Mouse (Mus musculus) left cerebral cortex, adult 8-10 months (tissue): ENCODE measurements around the gene Il10rb. TPM values are rescaled to one million over a fixed set of nuclear protein-coding genes. Genes with fewer than 3 reads are reported as not detected.
A peak's percentile ranks its signal among the peaks of the same experiment; 100 is the strongest.

ENCODE experiments used
- DNase-seq, 2 experiments: peaks; one replicate each; pipeline ENCODE4 v3.0.0; 2022; ENCODE audit warnings: low spot score in 2 of 2
- total RNA-seq, 4 experiments: library from RNA; stranded (reverse); gene quantifications; 2 replicates each; pipeline ENCODE4 v1.2.4; 2022

Il10rb gene
- 10 to 100 TPM; 10.9 to 14.4 (median 11.8) TPM for total RNA-seq

DNA sequence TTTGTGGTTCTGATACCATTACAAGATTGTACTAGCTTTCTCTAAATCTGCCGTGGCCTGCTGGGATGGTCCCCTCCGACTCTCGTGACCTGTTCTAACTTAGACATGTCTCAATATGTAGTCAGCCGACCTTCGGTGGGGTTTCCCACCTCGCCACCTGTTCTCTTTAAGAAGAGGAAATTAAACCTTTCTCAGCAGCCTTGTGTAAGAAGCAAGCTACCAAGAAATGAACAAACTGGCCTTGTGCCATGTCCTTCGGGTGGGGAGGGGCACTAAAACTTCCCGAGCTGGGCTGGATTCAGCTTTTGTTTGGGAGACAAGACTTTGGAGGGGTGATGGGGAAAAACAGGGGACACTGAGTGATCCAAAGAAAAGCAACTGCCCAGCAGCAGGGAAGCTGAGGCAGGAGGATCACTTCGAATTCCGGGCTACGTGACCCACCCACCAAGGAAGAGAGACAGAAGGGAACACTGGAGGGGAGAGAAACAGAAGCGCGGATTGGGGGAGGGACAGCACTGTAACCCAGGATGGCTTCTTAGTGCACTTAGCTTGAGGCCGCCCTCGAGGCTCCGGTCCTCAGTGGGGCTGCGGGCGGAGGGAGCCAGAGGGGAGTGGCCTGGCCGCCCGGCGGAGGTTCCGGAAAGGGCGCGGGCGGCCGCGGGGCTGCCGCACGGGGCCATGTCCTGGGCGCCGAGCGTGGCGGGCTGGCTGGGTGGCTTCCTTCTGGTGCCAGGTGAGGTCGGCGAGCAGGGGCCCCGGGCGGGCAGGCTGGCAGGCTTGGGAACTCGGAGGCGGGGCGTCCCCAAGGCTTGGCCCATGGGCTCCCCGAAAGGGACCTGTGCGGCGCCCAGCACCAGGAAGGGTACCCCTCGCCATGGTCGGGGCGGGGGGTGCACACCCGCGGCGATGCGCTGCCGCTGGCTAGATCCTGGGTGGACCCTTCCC is at the start of gene Il10rb:
TSS of gene Il10rb (plus strand) at position 525 of the 945 bp plus-strand sequence.
- DNase-seq: peak in 1 of 2 experiments; percentile 23

GRCm38 (mm10) chr16:91356760-91357525 is 49.0 kb upstream of the Il10rb start:
- DNase-seq: no peak

GRCm38 (mm10) chr16:91357526-91357900 is 48.5 kb upstream of the Il10rb start:
- DNase-seq: no peak

GRCm38 (mm10) chr16:91358555-91358954 is 47.4 kb upstream of the Il10rb start:
- DNase-seq: no peak

- no peak for DNase-seq
Observed at GRCm38 (mm10) chr16:91359531-91359930, 46.4 kb upstream of the Il10rb start.

- no peak for DNase-seq
Observed at GRCm38 (mm10) chr16:91360162-91360561, 45.8 kb upstream of the Il10rb start.

DNA sequence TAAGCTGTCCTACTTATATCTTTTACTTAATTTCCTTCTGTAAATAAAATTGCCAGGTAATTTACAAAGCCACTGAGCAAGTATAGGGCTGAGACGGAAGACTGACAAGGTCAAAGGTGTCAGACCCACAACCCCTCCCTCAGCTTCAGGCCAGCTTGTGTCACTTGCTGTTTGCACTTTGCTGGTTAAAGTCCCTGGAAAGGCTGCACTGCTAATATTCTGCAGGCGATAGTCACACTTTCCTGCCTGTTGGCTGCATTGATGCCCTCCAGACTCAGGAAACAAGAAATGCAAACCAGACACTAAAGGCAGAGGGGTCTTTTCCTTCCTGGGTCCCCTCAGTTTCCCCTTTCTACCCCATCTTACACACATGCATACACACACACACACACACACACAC is 44.0 kb upstream of the Il10rb start:
- no peak for DNase-seq

GRCm38 (mm10) chr16:91362616-91363272 is 43.2 kb upstream of the Il10rb start:
- no peak for DNase-seq

DNA sequence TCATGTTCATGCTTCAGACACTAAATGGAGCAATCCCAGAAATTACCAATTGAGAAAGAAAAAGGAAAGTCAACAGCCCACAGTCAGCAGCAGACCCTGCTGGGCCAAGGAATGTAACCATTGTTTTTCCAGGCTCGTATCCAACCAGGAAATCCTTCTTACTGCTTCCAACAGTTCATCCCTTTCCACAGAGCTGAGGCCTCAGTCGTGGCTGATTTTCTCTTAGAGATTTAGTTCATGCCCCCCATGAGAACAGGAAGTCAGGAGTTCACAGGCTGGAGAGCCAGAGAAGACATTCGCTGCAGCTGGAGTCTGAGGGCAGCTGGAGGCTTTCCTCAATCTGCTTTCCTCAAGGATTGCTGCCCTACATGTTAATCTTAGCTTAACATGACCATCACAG is 42.5 kb upstream of the Il10rb start:
- DNase-seq: no peak

DNA sequence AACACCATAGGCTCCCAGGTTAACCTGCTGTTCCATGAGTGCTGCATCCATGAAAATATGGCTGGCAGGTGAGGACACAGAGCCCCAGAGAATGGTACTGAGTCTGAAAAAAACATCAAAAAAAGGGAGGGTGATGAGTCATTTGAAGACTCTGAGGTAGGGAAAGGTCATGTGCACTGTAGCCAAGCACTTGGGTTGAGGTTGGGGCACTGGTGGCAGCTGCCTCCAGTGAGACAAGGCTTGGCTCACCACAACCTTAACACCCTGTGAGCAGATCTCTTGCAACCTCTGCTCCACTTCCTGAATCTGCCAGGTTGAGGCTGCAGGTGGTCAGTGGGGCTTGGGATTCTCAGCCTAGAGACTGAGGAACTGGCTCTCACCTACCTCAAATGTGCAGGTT is 39.4 kb upstream of the Il10rb start:
- no peak for DNase-seq

GRCm38 (mm10) chr16:91367066-91367465 is 38.9 kb upstream of the Il10rb start:
- DNase-seq: no peak

- peak; percentile 68 to 71 for DNase-seq
Observed at GRCm38 (mm10) chr16:91372577-91373472, 33.1 kb upstream of the Il10rb start, which contains the start of gene Ifnar2. Ifnar2 (plus strand) TSS chr16:91372783.

DNA sequence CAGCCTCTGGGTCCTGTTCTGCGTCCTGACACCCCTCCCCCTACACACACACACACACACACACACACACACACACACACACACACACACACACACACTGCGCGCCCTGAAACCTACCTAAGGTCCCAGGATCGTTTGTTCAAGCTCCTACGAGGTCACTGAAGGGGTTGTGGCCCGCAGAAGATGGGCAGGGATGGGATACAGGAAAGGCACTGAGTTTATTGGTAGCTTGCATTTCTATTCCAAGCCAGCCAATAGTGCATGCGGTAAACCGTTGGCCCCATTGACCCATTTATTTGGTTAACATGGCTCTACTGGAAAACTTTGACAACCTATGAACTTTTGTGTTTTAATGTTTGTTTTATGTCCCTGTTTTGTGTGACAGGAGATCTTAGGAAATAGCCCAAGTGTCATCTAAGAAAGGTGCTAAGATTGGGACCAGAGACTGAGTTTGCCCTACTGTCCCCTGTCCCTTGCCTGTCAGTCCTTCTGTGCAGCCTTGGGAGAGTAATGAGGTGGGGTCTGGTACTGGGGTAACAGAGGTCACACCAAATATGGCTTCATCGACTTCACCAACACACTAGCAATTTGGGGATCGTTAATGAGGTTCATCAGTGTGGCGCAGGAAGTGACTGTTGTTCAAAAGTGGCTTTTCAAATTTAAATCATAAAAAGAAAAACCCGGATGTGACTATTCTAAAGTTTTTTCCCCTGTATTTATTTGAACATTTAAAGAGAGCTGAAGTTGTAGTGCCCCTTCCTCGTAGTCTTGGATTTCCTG is 32.3 kb upstream of the Il10rb start:
- no peak for DNase-seq

- no peak for DNase-seq
Observed at GRCm38 (mm10) chr16:91374253-91374634, 31.7 kb upstream of the Il10rb start.

DNA sequence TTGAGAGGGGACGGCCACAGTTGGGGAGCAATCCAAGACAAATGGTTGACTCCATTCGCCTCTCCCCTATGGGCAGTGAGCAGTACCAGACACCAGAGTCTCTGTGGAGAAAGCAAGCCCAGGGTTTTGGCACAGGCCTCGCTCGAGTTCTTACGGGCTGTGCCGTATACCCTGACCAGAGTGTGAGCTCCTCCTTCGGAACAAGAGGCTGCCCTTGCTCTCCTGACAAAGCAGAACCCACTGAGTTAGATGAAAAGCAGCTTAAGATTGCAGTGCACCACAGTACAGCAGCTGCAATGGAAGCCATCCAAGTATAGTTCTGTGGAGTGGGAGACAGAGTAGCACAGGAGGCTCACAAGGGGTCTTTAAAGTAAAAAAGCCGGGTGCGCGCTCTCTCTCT is 29.3 kb upstream of the Il10rb start:
- no peak for DNase-seq

DNA sequence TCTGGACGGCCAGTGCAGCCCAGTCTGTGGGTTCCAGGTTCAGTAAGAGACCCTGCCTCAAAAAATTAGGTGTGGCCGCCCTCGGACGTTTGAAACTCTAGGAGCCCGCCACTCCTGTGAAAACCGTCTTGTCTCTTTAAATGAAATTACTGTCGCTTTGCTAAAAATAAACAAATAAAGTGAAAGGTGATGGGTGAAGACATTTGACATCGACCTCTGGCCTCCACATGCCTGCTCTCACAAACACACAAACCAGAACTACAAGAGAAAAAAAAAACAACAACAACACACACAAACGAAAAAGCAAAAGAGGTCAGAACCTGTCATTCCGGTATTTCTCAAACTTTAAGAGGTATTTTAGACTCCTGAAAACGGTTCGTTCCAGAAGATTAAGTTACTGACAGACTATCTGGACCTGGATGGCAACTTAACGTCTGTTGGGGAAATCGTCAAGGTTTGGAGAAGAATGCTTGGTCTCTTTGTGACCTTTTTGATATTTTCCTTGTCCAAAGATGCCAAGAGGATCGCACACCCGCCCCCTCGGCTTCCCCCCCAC is 27.5 kb upstream of the Il10rb start:
- no peak for DNase-seq

GRCm38 (mm10) chr16:91378991-91379390 is 27.0 kb upstream of the Il10rb start:
- DNase-seq: no peak

- DNase-seq: no peak
Observed at GRCm38 (mm10) chr16:91379412-91379811, 26.6 kb upstream of the Il10rb start.

- no peak for DNase-seq
Observed at GRCm38 (mm10) chr16:91380151-91380550, 25.8 kb upstream of the Il10rb start.

DNA sequence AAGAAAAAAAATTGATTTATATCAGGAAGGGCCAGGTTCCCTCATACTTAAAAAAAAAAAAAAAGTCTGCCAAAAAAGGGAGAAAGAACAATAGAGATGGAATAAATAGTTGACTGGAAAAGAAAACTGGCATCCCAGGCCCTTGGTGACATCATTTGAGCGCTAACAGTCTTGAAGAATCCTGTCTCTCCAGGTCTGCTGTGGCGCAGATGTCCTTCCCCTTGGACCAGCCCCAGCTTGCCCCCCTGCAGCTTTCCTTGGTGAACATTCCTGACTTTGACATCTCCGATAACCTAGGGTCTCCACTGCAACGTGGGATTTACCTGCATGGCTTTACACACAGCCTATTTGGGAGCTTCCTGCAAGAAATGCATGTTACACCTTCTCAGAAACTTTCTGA is 24.4 kb upstream of the Il10rb start:
- DNase-seq: no peak
